Comparison of ENCODE assay signal across 8 mouse cellular contexts in the genomic region with DNA sequence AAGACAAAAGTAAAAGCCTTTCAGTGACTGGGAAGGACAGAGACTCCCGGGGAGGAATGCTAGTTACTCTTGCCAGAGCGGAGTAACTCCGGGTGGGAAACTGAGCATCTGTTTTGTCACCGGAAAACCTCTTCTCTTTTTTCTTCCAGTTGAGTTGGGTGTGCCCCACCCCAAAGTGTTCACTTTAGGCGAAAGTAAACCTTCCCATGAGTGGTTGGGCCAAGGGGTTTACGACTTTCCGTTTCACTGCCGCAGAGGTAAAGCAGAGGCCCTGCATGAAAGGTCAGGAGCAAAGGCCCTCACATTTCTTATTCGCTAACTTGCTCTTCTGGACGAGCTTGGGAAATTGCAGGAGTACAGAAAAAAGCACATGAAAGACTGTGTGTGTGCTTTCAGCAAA.
DNase-seq lines count a peak whose midpoint lies in the region; ATAC-seq and TF ChIP-seq lines count a peak whose summit lies in the region.

No protein-coding gene starts in this region.

- 19% methylated on average over 10 of the region's 10 CpGs for WGBS in forebrain, embryonic 12.5 days
- 11% methylated on average over 10 of the region's 10 CpGs for WGBS in intestine, embryonic 16.5 days
- WGBS in stomach, embryonic 16.5 days = 14% methylated on average over 10 of the region's 10 CpGs

- H3K9me3 ChIP-seq in forebrain, embryonic 12.5 days = no peaks in the 10 kb centered on the region
- H3K9me3 ChIP-seq in intestine, embryonic 16.5 days (ENCODE audit: control insufficient read depth, low read length) = no peaks in the 10 kb centered on the region
- H3K9me3 ChIP-seq in stomach, embryonic 16.5 days (replicated peaks; ENCODE audit: control insufficient read depth, low read length) = no peaks in the 10 kb centered on the region

- peaks cover 15% of the 10 kb centered on the region; the same call in 1 of the 2 replicates for H3K4me1 ChIP-seq in forebrain, embryonic 12.5 days
- no peaks in the 10 kb centered on the region for H3K4me1 ChIP-seq in intestine, embryonic 16.5 days (ENCODE audit: control insufficient read depth, insufficient read depth, low read length)
- peaks cover 7% of the 10 kb centered on the region for H3K4me1 ChIP-seq in stomach, embryonic 16.5 days (ENCODE audit: control insufficient read depth, insufficient read depth, low read length)

- peak overlapping the region; percentile 69 for H3K9ac ChIP-seq in forebrain, embryonic 12.5 days
- H3K9ac ChIP-seq in intestine, embryonic 16.5 days (ENCODE audit: low read depth, low read length) = no peak overlapping the region
- peak overlapping the region; percentile 69 for H3K9ac ChIP-seq in stomach, embryonic 16.5 days (ENCODE audit: low read length)

- peak overlapping the region; percentile 56 for H3K4me2 ChIP-seq in forebrain, embryonic 12.5 days
- H3K4me2 ChIP-seq in intestine, embryonic 16.5 days (ENCODE audit: low read depth, low read length) = peak overlapping the region; percentile 60
- H3K4me2 ChIP-seq in stomach, embryonic 16.5 days (ENCODE audit: low read depth, low read length) = peak overlapping the region; percentile 57

- no peak for ATAC-seq in forebrain, embryonic 12.5 days (ENCODE audit: low FRiP score)
- peak; percentile 45 for ATAC-seq in intestine, embryonic 16.5 days
- ATAC-seq in stomach, embryonic 16.5 days (ENCODE audit: insufficient read depth, low FRiP score) = no peak

- peaks cover 29% of the 10 kb centered on the region for H3K27me3 ChIP-seq in forebrain, embryonic 12.5 days
- H3K27me3 ChIP-seq in intestine, embryonic 16.5 days (replicated peaks; ENCODE audit: control insufficient read depth, insufficient read depth, low read length) = no peaks in the 10 kb centered on the region
- peaks cover 9% of the 10 kb centered on the region; the same call in 1 of the 2 replicates for H3K27me3 ChIP-seq in stomach, embryonic 16.5 days (ENCODE audit: control insufficient read depth, insufficient read depth, low read length)

- 0 out of 2 replicates have a peak overlapping the region, but pooled peaks have one; percentile 32 for H3K27ac ChIP-seq in left cerebral cortex, adult 2 months
- H3K27ac ChIP-seq in forebrain, embryonic 12.5 days = peak overlapping the region; percentile 84
- peak overlapping the region; percentile 72; the same call in 1 of the 2 replicates for H3K27ac ChIP-seq in intestine, embryonic 16.5 days (ENCODE audit: low read length)
- H3K27ac ChIP-seq in stomach, embryonic 16.5 days (ENCODE audit: low read length) = peak overlapping the region; percentile 70; the same call in 1 of the 2 replicates

- H3K36me3 ChIP-seq in forebrain, embryonic 12.5 days (replicated peaks) = no peaks in the 10 kb centered on the region
- H3K36me3 ChIP-seq in intestine, embryonic 16.5 days (ENCODE audit: control insufficient read depth, insufficient read depth, low read length) = no peaks in the 10 kb centered on the region
- H3K36me3 ChIP-seq in stomach, embryonic 16.5 days (ENCODE audit: control insufficient read depth, insufficient read depth, low read length) = no peaks in the 10 kb centered on the region

- DNase-seq in left cerebral cortex, adult 2 months (ENCODE audit: extremely low spot score in 1 of 2, low spot score in 2 of 2) = no peak
- DNase-seq in left cerebral cortex, postnatal 14 days (ENCODE audit: low spot score in 2 of 2) = no peak
- DNase-seq in lung, postnatal 14 days = peak; percentile 44
- DNase-seq in left cerebral cortex, adult 11 months (ENCODE audit: low spot score) = no peak
- DNase-seq in right cerebral cortex, postnatal 36 days (ENCODE audit: low spot score in 2 of 2) = no peak

- no peak for TF ChIP-seq CTCF in left cerebral cortex, adult 2 months (IDR thresholded peaks at IDR 0.05)

- H3K4me3 ChIP-seq in left cerebral cortex, adult 2 months = peak overlapping the region; percentile 39
- H3K4me3 ChIP-seq in forebrain, embryonic 12.5 days (replicated peaks) = peak overlapping the region; percentile 56
- H3K4me3 ChIP-seq in intestine, embryonic 16.5 days (ENCODE audit: low read length) = peak overlapping the region; percentile 58
- peak overlapping the region; percentile 58 for H3K4me3 ChIP-seq in stomach, embryonic 16.5 days (replicated peaks; ENCODE audit: low read length)

- intact Hi-C loops in left cerebral cortex, adult 2 months (cut with DNase I) = loop anchor here (5.0 kb wide), 2 partner anchors 54 to 84 kb away; no protein-coding TSS in a partner anchor
- intact Hi-C loops in left cerebral cortex, postnatal 14 days (cut with DNase I) = no loop called here

Comparison
In these comparisons a context has a peak if more than half of its experiments do, and no peak if none do; other contexts are left out.
1. H3K27ac ChIP-seq: peak in every context shown above with its lines; median percentile 84 in forebrain, embryonic 12.5 days; 72 in intestine, embryonic 16.5 days; 70 in stomach, embryonic 16.5 days; 32 in left cerebral cortex, adult 2 months.